Mouse (Mus musculus): ENCODE measurements around the gene P4ha1. TPM values are rescaled to one million over a fixed set of nuclear protein-coding genes. Genes with fewer than 3 reads are reported as not detected.

P4ha1 gene
- polyA plus RNA-seq, 1 experiment: 31.3 TPM

DNA sequence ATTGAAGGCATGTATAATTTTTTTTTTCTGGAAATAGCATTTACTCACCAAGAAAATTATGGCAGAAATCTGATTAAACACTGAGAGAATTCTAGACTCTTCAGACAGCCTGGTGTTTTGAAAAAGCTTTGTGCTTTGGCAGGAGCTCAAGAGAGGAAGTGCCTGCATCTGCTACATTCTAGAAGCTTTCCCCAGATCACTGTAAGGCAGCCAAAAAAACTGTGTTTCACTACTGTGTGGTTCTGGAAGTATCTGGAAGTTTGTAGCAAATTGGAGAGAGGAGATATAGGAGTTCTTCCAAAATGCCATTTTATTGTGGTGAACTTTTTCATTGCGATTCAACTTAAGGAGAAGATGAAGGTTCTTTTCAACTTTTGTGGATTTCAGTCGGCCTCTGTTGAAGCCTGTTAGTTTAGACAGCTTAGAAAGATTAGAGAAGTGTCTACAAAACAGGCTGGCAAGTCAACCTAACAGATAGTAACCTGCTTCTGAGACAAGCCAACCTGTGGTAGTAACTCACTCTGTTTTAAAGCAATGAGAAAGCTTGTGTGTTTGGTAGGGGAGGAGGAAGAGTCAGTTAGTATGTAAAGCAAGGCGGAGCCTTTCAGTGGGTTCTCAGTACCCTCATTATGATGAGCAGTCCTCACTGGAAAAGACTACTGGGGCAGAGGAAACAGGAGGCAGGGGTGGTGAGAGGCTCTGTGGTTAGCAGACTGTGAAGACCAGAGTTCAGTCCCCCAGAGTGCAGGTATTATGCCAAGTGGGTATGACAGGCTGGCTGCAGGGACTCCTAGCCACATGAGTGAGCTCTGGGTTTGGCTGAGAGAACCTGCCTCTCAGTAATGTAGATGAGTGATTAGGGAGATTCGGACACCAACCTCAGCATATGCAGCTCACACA is 12.1 kb downstream of the P4ha1 start:
- Histone ChIP-seq H3K27ac (ENCODE audit: insufficient read depth, low read length) (peak overlapping the region; percentile 75; the same call in 1 of the 2 replicates), H3K4me1 (ENCODE audit: control insufficient read depth, insufficient read depth, low read length) (peaks cover 10% of the 10 kb centered on the region), H3K4me3 (ENCODE audit: insufficient read depth, low read length) (no peak overlapping the region)
- TF ChIP-seq POLR2A (IDR thresholded peaks at IDR 0.05; ENCODE audit: extremely low read depth, insufficient read depth, low read length) (no peak), CTCF (IDR thresholded peaks at IDR 0.05; ENCODE audit: extremely low read depth, insufficient read depth, low read length) (no peak)

DNA sequence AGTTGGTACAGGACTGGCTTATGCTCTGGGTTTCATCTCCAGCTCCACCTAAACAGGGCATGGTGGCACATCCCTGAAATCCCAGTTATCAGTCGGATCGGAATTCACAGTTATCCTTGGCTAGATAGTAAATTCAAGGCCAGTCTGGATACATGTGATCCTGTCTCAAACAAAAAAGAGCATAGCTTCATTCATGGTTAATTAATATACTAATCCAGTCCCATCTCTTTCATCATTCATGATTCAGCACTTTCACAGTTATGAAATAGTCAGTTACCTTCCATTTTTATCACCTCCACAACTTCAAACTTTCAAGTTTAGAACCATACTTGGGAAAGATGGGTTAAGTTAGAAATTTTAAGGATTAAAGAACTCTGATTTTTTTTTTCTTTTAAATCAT is 13.0 kb downstream of the P4ha1 start:
- no peak for TF ChIP-seq CTCF (IDR thresholded peaks at IDR 0.05; ENCODE audit: extremely low read depth, insufficient read depth, low read length)
- no peak for TF ChIP-seq POLR2A (IDR thresholded peaks at IDR 0.05; ENCODE audit: extremely low read depth, insufficient read depth, low read length)
- no peak overlapping the region for H3K27ac ChIP-seq (ENCODE audit: insufficient read depth, low read length)
- H3K4me3 ChIP-seq (ENCODE audit: insufficient read depth, low read length): no peak overlapping the region
- peaks cover 10% of the 10 kb centered on the region for H3K4me1 ChIP-seq (ENCODE audit: control insufficient read depth, insufficient read depth, low read length)

DNA sequence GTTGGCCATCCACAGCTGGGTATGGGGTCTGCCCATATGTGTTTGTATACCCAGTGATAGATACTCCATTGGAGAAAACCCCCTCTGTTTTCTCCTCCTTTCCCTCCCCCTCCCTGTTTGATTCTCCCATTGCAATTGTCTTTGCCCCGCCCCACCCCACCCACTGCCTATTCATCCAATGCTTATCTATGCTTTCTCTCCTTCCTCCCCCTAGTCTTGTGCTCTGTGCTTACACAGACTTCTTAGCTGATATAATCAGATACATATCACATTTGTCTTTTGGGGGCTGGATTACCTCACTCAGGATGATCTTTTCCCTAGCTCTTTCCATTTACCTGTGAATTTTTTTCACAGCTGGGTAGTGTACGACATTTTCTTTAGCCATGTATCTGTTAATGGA is 23.5 kb downstream of the P4ha1 start:
- H3K27ac ChIP-seq (ENCODE audit: insufficient read depth, low read length): no peak overlapping the region
- TF ChIP-seq POLR2A (IDR thresholded peaks at IDR 0.05; ENCODE audit: extremely low read depth, insufficient read depth, low read length): no peak
- no peak for TF ChIP-seq CTCF (IDR thresholded peaks at IDR 0.05; ENCODE audit: extremely low read depth, insufficient read depth, low read length)

DNA sequence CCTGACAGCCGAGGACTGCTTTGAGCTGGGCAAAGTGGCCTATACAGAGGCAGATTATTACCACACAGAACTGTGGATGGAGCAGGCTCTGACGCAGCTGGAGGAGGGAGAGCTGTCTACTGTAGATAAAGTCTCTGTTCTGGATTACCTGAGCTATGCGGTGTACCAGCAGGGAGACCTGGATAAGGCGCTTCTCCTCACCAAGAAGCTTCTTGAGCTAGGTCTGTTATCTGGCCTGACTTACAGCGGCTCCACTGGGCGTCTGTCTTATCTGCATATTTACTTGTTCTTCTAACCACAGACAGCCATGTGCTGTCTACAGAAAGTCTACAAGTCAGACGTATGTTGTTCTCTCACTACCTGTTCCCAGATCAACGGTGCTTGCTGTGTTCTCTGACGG is 25.1 kb downstream of the P4ha1 start:
- TF ChIP-seq CTCF (IDR thresholded peaks at IDR 0.05; ENCODE audit: extremely low read depth, insufficient read depth, low read length): no peak
- TF ChIP-seq POLR2A (IDR thresholded peaks at IDR 0.05; ENCODE audit: extremely low read depth, insufficient read depth, low read length): no peak
- Histone ChIP-seq H3K27ac (ENCODE audit: insufficient read depth, low read length) (no peak overlapping the region), H3K4me3 (ENCODE audit: insufficient read depth, low read length) (no peak overlapping the region), H3K4me1 (ENCODE audit: control insufficient read depth, insufficient read depth, low read length) (no peaks in the 10 kb centered on the region; the same call in 1 of the 2 replicates)

More for the DNA sequence above, 23.5 kb downstream of the P4ha1 start:
- Histone ChIP-seq H3K4me3 (ENCODE audit: insufficient read depth, low read length) (no peak overlapping the region), H3K4me1 (ENCODE audit: control insufficient read depth, insufficient read depth, low read length) (no peaks in the 10 kb centered on the region)

DNA sequence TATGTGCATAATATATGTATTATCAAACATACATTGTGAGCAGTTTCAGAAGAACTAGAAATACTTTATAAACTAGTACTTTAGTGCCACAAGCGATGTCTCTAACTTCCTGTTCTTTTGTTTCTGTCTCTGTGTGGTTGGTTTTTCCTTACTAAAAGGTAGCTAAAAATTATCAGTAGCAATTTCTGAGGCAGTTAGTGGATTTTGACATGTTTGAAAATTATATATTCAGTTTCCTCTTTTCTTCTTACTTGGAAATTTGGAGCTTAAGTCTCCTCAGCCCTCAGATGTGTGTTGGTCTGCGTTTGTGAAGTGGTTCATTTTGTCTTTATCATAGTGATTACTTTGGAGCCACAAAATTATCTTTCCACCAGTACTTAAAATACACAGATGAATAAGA is 26.4 kb downstream of the P4ha1 start:
- H3K4me1 ChIP-seq (ENCODE audit: control insufficient read depth, insufficient read depth, low read length): no peaks in the 10 kb centered on the region; the same call in 1 of the 2 replicates
- TF ChIP-seq CTCF (IDR thresholded peaks at IDR 0.05; ENCODE audit: extremely low read depth, insufficient read depth, low read length) (no peak), POLR2A (IDR thresholded peaks at IDR 0.05; ENCODE audit: extremely low read depth, insufficient read depth, low read length) (no peak)
- no peak overlapping the region for H3K27ac ChIP-seq (ENCODE audit: insufficient read depth, low read length)
- no peak overlapping the region for H3K4me3 ChIP-seq (ENCODE audit: insufficient read depth, low read length)

DNA sequence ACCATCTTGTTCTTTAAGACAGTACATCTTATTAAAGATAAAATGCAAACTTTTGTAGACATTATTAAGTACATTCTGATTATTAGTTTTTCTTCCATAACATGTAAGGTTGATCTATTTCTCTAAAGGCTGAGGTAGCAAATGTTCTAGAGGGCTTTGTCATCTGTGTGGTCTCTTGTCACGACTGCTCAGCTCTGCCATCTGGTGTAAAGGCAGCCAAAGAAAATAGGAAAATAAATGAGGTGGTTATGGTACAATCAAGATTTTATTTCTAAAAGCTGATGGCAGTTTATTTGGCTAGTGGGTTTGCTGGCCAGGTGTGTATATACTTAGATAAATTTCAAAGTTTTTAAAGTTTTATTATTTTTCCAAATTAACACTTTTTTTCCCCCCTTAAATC is 30.0 kb downstream of the P4ha1 start:
- Histone ChIP-seq H3K27ac (ENCODE audit: insufficient read depth, low read length) (no peak overlapping the region), H3K4me3 (ENCODE audit: insufficient read depth, low read length) (no peak overlapping the region), H3K4me1 (ENCODE audit: control insufficient read depth, insufficient read depth, low read length) (no peaks in the 10 kb centered on the region; the same call in 1 of the 2 replicates)
- no peak for TF ChIP-seq POLR2A (IDR thresholded peaks at IDR 0.05; ENCODE audit: extremely low read depth, insufficient read depth, low read length)
- no peak for TF ChIP-seq CTCF (IDR thresholded peaks at IDR 0.05; ENCODE audit: extremely low read depth, insufficient read depth, low read length)

DNA sequence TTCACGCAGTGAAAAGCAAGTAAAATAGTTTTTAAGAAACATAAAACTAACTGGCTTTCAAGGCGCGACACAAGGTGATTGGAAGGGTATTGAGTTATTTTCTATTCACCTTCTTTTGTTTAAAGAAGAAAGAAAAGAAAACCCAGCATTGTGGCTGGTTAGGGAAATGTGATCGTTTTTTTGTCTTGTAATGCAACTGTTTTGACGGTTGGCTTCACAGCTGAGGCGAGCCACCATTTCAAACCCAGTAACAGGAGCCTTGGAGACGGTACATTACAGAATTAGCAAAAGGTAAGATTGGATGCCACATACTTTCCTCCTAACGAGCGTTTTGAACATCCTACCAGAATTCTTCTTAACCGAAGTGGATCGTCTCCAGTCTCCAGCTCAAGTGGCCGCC is 31.0 kb downstream of the P4ha1 start:
- no peak overlapping the region for H3K27ac ChIP-seq (ENCODE audit: insufficient read depth, low read length)
- TF ChIP-seq CTCF (IDR thresholded peaks at IDR 0.05; ENCODE audit: extremely low read depth, insufficient read depth, low read length) (no peak), POLR2A (IDR thresholded peaks at IDR 0.05; ENCODE audit: extremely low read depth, insufficient read depth, low read length) (no peak)
- no peak overlapping the region for H3K4me3 ChIP-seq (ENCODE audit: insufficient read depth, low read length)
- H3K4me1 ChIP-seq (ENCODE audit: control insufficient read depth, insufficient read depth, low read length): no peaks in the 10 kb centered on the region; the same call in 1 of the 2 replicates

DNA sequence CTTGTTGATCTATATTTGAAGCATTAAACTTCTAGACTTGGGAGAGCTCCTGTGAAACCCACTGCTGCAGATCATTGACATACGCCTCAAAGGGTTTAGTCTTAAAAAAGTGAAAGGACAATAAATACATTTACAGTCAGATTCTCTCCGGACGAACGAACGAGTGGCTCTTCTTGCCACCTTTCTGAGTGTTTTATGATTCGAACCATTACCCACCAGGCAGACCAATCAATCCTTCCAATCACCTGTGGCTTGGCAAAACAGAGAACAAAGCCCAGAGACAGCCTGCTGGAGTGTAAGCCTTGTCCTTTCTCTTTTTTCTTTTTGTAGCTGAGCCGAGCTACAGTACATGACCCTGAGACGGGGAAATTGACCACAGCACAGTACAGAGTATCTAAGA is 31.9 kb downstream of the P4ha1 start:
- no peak overlapping the region for H3K4me3 ChIP-seq (ENCODE audit: insufficient read depth, low read length)
- no peaks in the 10 kb centered on the region; the same call in 1 of the 2 replicates for H3K4me1 ChIP-seq (ENCODE audit: control insufficient read depth, insufficient read depth, low read length)
- TF ChIP-seq POLR2A (IDR thresholded peaks at IDR 0.05; ENCODE audit: extremely low read depth, insufficient read depth, low read length) (no peak), CTCF (IDR thresholded peaks at IDR 0.05; ENCODE audit: extremely low read depth, insufficient read depth, low read length) (no peak)
- no peak overlapping the region for H3K27ac ChIP-seq (ENCODE audit: insufficient read depth, low read length)

DNA sequence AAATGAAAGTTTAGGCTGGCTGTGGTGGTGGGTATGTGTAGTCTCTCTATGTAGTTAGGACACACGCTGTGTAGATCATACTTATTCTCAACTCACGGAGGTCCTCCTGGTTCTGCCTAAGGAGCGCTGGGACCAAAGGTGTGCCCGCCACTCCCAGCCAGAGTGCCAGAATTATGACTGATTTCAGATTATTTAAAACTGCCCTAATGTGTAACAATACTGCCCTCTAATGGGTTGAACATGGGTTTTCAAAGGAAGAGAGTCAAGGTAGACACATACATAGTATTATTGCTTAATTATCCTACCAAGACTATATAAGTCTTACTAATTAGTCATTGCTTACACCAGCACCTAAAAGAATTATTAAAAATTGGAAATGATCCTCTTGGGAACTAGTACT is 35.6 kb downstream of the P4ha1 start:
- Histone ChIP-seq H3K4me3 (ENCODE audit: insufficient read depth, low read length) (no peak overlapping the region), H3K27ac (ENCODE audit: insufficient read depth, low read length) (no peak overlapping the region), H3K4me1 (ENCODE audit: control insufficient read depth, insufficient read depth, low read length) (no peaks in the 10 kb centered on the region)

DNA sequence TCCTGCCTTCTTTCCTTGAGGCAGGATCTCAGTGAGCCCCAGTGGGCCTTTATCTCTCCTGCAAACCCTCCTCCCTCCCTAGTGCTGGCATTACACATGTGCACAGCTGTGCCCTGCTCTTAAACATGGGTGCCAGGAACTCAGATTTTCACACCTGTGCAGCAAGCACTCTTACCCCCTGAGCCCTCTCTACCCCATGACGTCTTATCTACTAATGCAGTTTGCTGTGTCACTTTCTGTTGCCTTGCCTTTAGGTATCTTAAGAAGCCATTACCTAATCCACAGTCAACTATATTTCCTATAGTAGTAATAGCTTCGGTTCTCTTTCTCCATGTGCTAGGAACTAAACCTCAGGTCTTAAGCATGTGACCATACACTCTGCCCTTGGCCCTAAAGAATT is 40.1 kb downstream of the P4ha1 start:
- TF ChIP-seq POLR2A (IDR thresholded peaks at IDR 0.05; ENCODE audit: extremely low read depth, insufficient read depth, low read length) (no peak), CTCF (IDR thresholded peaks at IDR 0.05; ENCODE audit: extremely low read depth, insufficient read depth, low read length) (no peak)
- no peaks in the 10 kb centered on the region for H3K4me1 ChIP-seq (ENCODE audit: control insufficient read depth, insufficient read depth, low read length)
- no peak overlapping the region for H3K4me3 ChIP-seq (ENCODE audit: insufficient read depth, low read length)
- H3K27ac ChIP-seq (ENCODE audit: insufficient read depth, low read length): no peak overlapping the region

More for the DNA sequence above, 35.6 kb downstream of the P4ha1 start:
- TF ChIP-seq POLR2A (IDR thresholded peaks at IDR 0.05; ENCODE audit: extremely low read depth, insufficient read depth, low read length): no peak
- TF ChIP-seq CTCF (IDR thresholded peaks at IDR 0.05; ENCODE audit: extremely low read depth, insufficient read depth, low read length): 0 out of 2 replicates have a peak, but pooled peaks have one; percentile 14

Measured in cortical plate, adult 2 months (tissue).